Mouse (Mus musculus): ENCODE data around the gene B3gnt2.
"Not testable (repeated sequence)": the region's sequence is repeated elsewhere in the genome, so short reads cannot be mapped to it uniquely, and the experiment has no call there.

Gene B3gnt2

GRCm38 (mm10) chr11:22777531-22777930 is 83.2 kb downstream of the B3gnt2 start:
- DNase-seq (ENCODE audit: low read depth, low spot score): no peak

DNA sequence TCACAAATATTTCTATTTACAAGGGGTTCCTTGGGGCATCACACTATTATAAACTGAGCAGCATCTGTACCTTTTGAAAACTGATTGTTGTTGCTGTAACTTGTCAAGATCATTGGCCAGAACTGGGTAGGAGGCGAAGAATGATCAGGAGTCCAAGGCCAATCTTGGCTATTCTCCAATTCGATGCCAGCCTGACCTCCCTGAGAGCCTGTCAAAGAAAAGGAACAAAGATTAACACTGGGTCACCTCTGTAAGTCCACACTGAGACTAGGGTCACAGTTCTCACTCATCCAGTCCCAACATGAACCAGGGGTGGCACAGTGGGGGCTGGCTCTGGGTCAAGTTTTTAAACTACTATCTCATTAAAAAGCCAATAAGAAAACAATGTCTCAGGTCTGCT is 85.9 kb downstream of the B3gnt2 start:
- no peak for DNase-seq (ENCODE audit: low read depth, low spot score)

GRCm38 (mm10) chr11:22766238-22766637 is 94.5 kb downstream of the B3gnt2 start:
- no peak for DNase-seq (ENCODE audit: low read depth, low spot score)

GRCm38 (mm10) chr11:22765425-22765824 is 95.3 kb downstream of the B3gnt2 start:
- DNase-seq (ENCODE audit: low read depth, low spot score): no peak

DNA sequence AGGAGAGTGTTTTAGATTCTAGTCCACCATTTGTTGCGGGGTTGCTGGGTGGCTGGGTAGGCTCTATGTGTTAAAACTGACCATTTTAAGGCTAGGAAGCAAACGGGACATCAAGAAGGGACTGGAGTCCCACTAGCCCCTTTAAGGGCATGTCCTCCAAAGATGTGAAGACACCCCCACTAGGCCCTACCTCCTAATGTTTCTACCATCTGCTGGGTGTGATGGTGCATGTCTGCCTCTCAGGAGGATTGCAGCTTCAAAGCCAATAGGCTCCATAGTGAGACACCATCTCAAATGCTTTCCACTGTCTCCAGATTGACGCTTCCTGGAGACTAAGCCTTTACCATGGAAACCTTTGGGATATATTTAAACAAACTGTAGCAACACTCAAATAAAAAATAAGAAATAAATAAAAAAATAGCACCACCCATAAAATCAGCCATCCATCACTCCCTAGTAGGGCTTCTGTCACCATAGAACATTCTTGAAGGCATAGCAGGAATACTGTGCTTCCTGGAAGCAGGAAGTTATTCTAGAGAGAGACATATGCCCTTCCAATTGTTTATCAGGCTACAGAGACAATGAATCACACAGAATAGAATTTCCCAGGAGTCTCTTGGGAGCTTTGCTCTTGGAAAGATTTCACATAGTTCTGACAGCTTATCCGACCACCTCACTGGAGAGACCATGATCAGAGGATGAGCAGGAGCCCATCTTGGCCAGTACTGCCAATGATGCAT is 97.0 kb downstream of the B3gnt2 start:
- no peak for DNase-seq (ENCODE audit: low read depth, low spot score)

DNA sequence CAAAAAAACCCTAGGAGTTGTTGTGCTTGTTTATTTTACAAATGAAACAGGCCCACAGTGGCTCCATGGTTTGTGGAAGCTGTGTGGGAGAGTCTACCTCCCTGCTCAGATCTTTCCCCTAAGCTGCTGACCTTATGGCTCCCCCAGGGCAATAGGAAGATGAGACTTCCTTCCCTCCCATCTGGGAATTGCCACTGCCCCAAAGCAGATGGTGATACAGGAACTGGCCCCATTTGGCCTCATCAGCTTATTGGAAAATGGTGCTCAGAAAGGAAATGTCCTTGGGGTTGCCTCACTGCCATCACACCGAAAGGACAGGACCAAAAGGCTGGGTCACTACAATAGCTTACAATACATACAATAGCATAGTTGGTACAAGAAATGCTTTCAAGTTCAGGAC is 97.7 kb downstream of the B3gnt2 start:
- DNase-seq (ENCODE audit: low read depth, low spot score): no peak

GRCm38 (mm10) chr11:22762236-22762927 is 98.4 kb downstream of the B3gnt2 start:
- no peak for DNase-seq (ENCODE audit: low read depth, low spot score)

DNA sequence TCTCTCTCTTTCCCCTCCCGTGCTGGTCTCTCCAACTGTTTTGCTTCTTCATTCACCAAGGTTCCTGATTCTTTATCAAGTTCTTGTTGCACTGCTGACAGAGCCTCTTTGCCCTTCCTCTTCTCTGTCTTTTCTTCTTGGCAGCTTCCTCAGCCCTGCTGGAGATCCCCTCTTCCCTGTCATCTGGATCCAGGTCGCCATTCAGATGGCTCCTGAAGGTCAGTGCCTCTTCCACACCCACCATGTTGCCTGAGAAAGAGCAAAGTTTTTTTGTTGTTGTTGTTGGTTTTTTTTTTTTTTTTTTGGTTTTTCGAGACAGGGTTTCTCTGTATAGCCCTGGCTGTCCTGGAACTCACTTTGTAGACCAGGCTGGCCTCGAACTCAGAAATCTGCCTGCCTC is 101.0 kb downstream of the B3gnt2 start:
- no peak for DNase-seq (ENCODE audit: low read depth, low spot score)

DNA sequence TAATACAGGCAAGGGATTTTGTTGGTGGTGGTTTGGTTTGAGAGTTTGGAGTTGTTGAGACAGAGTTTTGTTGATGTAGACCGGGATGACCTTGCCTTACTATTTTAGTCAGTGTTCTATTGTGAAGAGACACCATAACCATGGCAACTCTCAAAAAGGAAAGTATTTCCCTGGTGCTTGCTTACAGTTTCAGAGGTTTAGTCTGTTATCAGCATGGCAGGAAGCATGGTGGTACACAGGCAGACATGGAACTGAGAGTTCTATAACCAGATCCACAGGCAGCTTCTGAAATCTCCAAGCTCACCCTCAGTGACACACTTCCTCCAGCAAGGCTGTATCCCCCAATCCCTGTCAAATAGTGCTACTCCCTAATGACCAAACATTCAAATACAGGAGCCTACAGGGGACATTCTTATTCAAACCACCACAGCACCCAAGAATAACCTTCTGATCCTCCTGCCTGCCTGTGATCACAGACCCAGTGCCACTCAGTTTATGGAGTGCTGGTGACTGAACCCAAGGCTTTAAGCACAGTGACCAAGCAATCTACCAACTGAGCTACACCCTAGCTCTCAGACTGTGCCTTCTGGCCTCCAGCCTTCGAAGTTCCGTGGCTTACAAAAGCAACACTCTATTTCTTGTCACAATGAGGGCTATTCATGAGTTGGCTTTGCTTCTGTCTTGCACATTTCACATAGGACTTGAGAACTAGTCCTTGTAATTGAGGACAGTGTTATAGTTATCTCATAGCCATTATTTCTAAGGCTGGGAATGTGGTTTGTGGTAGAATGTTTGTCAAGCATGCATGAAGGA is 104.4 kb downstream of the B3gnt2 start:
- DNase-seq (ENCODE audit: low read depth, low spot score): peak; percentile 17

- DNase-seq (ENCODE audit: low read depth, low spot score): no peak
Observed at GRCm38 (mm10) chr11:22755180-22755579, 105.6 kb downstream of the B3gnt2 start.

DNA sequence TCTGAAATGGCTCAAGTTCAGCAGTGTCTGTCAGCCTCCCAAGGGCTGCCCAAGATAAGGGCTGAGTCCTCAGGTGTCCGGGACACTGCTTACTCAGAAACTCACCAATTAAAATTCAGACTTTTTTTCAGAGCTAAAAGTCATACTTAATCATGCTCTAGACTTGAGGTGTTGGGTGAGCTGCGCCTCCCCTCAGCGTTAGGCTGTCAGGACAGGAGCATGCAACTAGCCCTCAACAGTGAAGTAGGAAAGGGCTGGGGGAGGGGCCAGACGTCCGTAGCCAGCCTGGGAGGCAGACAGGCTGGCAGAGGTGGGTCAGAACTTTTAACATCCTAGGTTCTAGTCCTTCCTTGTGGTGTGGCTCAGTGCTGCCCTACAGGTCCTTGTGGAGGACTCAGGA is 108.2 kb downstream of the B3gnt2 start:
- DNase-seq (ENCODE audit: low read depth, low spot score): no peak

GRCm38 (mm10) chr11:22751592-22751991 is 109.2 kb downstream of the B3gnt2 start:
- DNase-seq (ENCODE audit: low read depth, low spot score): no peak

DNA sequence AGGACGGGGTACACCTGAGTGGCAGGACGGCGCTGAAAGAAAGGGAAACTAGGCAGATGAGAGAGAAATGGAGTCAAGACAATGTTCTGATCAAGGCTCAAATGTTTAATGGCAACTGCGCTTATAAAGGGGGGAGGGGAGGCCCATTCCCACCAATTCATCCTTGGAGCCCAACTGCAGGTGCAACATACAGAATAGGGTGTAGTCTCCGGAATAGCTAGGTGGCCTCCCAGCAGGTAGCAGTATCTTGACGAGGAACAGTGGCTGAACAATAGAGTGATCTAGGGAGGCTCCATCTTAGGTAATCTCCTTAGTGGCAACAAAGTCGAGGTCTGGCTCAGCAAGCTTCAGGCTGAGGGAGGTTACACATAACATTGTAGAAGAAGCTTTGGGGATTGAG is 113.4 kb downstream of the B3gnt2 start:
- no peak for DNase-seq (ENCODE audit: low read depth, low spot score)

- DNase-seq (ENCODE audit: low read depth, low spot score): no peak
Observed at GRCm38 (mm10) chr11:22745356-22745755, 115.4 kb downstream of the B3gnt2 start.

DNA sequence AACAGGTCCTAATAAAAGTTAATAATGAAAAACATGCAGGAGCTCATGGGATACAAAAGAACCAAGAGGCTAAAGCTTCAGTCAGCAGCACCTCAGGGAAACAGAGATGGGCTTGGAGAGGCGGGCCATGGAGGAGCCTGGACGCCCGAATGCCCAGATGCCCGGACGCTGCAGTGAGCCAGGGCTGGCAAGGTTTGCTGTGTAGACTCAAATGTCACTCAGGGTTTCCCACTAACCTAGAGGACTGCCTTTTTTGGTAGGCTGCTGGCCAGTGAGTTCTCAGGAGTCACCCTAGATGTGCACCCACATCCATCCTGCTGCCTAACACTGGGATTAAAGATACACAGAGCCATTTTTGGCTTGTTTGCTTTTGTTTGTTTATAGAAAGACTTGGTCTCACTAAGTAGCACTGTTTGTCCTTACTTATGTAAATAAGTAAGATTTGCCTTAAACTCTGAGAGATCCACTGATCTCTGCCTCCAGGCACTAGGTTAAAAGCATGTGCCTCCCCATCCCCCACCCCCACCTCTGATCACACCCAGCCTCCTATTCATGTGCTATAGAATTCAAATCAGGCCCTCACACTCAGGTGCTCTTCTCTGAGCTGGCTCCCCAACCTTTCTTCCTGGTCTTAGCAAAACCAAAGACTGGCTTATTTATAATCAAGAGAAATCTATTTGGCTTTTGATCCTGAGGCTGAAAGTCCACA is 117.0 kb downstream of the B3gnt2 start:
- DNase-seq (ENCODE audit: low read depth, low spot score): no peak

DNA sequence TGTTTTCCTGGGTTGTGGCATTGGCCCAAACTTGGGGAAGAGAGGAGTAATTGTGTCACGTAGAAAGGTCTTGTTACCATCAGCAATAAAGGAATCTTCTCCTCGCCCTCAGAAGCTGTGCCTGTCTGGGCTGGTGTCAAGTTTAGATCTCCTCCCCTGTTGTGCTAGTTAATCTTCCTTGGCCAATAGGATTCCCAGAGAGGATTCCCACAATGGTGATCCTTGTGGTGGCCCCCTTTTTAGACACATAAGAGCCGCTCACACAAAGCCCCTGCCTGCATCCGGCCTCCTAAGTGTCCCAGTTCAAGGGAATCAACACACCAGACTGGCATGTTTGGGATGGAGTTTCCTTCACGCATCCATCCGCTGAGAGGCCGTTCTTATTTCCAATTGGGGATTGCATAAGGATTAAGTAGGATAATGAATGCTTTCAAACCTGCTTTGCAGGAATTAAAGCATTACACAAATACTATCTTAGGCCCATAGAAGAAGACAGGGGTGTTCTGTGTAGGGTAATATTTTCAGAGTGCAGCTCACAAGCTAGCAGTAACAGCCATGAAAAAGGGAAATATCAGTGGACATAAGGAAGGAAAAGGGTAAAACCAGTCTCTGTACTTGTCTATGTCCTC is 118.6 kb downstream of the B3gnt2 start:
- DNase-seq (ENCODE audit: low read depth, low spot score): no peak

DNA sequence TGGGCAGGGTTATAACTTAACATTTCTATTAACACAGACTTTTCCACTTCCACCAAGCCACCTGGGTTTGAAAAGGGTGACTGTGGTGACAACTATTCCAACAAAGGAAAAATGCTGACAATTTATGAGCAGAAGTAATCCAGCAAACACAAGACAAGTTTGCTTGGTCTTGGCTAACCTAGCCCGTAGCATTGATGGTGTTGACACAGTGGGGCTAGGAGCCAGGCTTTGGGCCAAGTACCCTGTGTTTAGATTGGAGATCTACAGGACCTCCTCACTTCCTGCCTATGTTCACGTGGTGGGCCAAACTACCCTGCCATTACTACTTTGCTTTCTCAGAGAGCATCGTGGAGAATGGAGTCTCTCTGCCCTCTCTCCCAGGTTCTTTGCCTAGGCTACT is 119.3 kb downstream of the B3gnt2 start:
- no peak for DNase-seq (ENCODE audit: low read depth, low spot score)

DNA sequence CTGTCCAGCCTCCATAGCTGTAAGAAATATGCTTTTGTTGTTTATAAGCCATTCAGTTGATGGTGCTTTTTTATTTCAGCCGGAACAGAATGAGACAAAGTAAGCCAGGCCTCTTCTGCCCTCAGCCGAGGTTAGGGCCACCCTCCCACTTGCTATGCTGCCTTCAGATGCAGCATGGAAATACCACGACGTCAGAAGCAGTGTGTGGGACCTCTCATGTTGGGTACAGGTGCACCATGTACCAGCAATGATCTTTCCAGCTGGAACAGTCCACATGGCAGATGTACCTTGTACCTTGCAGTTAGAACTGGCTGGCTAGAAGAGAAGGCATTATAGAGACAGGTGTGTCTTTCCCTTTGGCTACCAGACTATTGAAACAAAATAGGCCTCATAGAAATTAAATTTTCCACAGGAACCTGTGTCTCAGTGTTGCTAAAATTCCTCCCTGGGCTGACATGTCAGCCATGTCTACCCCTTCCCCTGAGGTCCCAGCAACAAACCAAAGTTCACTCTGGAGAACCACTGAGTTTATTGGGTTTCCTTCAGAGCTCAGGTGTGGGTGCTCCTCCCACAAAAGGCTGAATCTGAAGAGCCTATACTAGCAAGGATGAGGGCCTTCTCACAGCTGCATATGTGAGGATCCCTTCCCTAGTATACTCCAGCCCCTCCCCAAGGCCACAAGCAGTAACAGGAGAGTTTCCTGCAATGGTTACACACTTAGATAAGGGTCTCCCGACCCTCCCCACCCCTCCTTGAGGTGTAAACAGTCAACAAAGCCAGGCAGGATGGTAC is 121.1 kb downstream of the B3gnt2 start:
- no peak for DNase-seq (ENCODE audit: low read depth, low spot score)

DNA sequence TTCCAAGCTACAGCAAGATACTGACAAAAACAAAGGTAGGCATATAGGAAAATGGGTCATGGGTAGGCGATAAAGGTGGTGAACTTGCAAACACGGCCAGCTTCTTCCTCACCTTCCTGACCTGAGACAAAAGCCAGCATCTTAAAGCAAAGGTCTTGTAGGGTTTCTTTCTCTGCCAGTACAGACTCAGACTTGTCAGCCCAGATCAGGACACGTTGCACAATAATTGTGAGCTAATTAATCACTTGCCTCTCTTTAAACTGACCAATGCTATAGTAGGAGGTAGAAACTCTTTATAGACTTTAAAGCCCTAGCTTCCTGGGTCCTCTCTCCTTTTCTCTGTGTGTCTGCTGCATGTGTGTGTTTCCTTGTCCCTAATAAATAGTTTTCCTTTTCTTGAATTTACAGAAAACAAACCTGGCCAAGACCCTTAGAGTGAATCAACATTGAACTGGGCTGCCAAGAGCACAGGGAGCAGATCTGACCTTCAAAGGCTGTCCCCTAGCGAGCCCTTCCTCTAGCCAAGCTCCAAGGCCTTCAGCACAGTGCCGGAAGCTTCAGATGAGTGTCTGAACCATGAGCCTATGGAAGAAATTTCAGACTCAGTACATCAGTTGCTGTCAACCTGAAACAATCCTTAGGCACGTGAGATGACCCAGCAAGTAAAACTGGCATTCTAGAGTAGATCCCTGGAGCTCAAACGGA is 124.1 kb downstream of the B3gnt2 start:
- DNase-seq (ENCODE audit: low read depth, low spot score): no peak

- DNase-seq (ENCODE audit: low read depth, low spot score): not testable (repeated sequence)
Observed at GRCm38 (mm10) chr11:22735128-22735527, 125.6 kb downstream of the B3gnt2 start.
